Mouse (Mus musculus) E14TG2a.4 (cell line): ENCODE data around the gene Gpr19.

Source experiments
- CTCF ChIP-seq: conservative IDR thresholded peaks from 2 replicates; pipeline ENCODE4 v1.5.1; 2014; ENCODE audit warnings: low read length
- NANOG ChIP-seq: IDR thresholded peaks from 2 replicates; pipeline ENCODE4 v1.6.1; 2014; ENCODE audit warnings: borderline replicate concordance, low read length, mixed read lengths
- POU5F1 ChIP-seq: IDR thresholded peaks from 2 replicates; pipeline ENCODE4 v1.6.1; 2014; ENCODE audit warnings: low read length, borderline replicate concordance

DNA sequence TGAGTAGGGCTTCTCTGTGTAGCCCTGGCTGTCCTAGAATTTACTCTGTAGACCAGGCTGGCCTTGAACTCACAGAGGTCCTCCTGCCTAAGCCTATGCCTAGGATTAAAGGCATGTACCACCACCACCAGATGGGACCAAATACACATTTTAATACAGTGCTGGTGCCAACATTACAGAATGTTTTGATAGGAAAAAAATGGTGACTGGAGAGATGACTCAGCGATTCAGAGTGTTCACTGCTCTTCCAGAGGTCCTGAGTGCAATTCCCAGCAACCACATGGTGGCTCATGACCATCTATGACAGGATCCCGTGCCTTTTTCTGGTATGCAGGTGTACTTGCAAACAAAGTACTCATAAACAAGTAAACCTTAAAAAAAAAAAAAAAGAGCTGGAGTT, 48.9 kb downstream of the Gpr19 start:
- no peak for TF ChIP-seq CTCF
- TF ChIP-seq NANOG, result no peak
- TF ChIP-seq POU5F1, result no peak
